Comparison of ENCODE assay signal across 8 mouse cellular contexts in genomic region chr6:51269617-51270016, GRCm38 (mm10).
A peak's percentile ranks its signal among the peaks of the same experiment; 100 is the strongest.
DNase-seq lines count a peak whose midpoint lies in the region; ATAC-seq and TF ChIP-seq lines count a peak whose summit lies in the region.

No protein-coding gene starts in this region.

- no peak overlapping the region for H3K27ac ChIP-seq in lung, embryonic 14.5 days (ENCODE audit: low read depth)
- H3K27ac ChIP-seq in embryonic facial prominence, embryonic 11.5 days (replicated peaks; ENCODE audit: low read depth, low read length), result no peak overlapping the region
- H3K27ac ChIP-seq in hindbrain, embryonic 16.5 days (ENCODE audit: low read depth, low read length), result no peak overlapping the region

- peak; percentile 46 for DNase-seq in lung, embryonic 14.5 days
- DNase-seq in lung, postnatal 4 days, result no peak
- peak; percentile 6 for DNase-seq in embryonic facial prominence, embryonic 11.5 days (ENCODE audit: low spot score)
- DNase-seq in left cerebral cortex, postnatal 25 days (ENCODE audit: low spot score in 2 of 2), result no peak

- intact Hi-C loops in left cerebral cortex, postnatal 25 days (cut with DNase I), result loop anchor here (5.0 kb wide), 1 partner anchor 93 kb away; no protein-coding TSS in a partner anchor

- TF ChIP-seq CTCF in lung, embryonic 14.5 days (IDR thresholded peaks at IDR 0.05; ENCODE audit: low read depth), result peak; percentile 25; the same call in 1 of the 2 replicates

- peak overlapping the region; percentile 84 for H3K4me2 ChIP-seq in lung, embryonic 14.5 days
- peak overlapping the region; percentile 94 for H3K4me2 ChIP-seq in embryonic facial prominence, embryonic 11.5 days (ENCODE audit: low read depth, low read length)
- H3K4me2 ChIP-seq in hindbrain, embryonic 16.5 days (ENCODE audit: low read length), result peak overlapping the region; percentile 91
- peak overlapping the region; percentile 71 for H3K4me2 ChIP-seq in myocyte (ENCODE audit: low read depth)

- H3K4me1 ChIP-seq in lung, embryonic 14.5 days (ENCODE audit: insufficient read depth), result 0 out of 2 replicates have a peak, but pooled peaks cover 7% of the 10 kb centered on the region
- H3K4me1 ChIP-seq in embryonic facial prominence, embryonic 11.5 days (ENCODE audit: control insufficient read depth, insufficient read depth, low read length), result no peaks in the 10 kb centered on the region
- peaks cover 12% of the 10 kb centered on the region; the same call in 1 of the 2 replicates for H3K4me1 ChIP-seq in hindbrain, embryonic 16.5 days (ENCODE audit: control insufficient read depth, insufficient read depth, low read depth, low read length)

- no peaks in the 10 kb centered on the region for H3K36me3 ChIP-seq in lung, embryonic 14.5 days (ENCODE audit: insufficient read depth)
- H3K36me3 ChIP-seq in embryonic facial prominence, embryonic 11.5 days (replicated peaks; ENCODE audit: control insufficient read depth, insufficient read depth, low read depth, low read length), result no peaks in the 10 kb centered on the region
- H3K36me3 ChIP-seq in hindbrain, embryonic 16.5 days (ENCODE audit: control insufficient read depth, insufficient read depth, low read length), result no peaks in the 10 kb centered on the region
- H3K36me3 ChIP-seq in myocyte (ENCODE audit: control insufficient read depth, insufficient read depth), result no peaks in the 10 kb centered on the region

- no peak overlapping the region for H3ac ChIP-seq in myocyte (ENCODE audit: control insufficient read depth, insufficient read length)

- H3K9ac ChIP-seq in lung, embryonic 14.5 days, result peak overlapping the region; percentile 84
- peak overlapping the region; percentile 77 for H3K9ac ChIP-seq in embryonic facial prominence, embryonic 11.5 days (replicated peaks; ENCODE audit: low read length)
- no peak overlapping the region for H3K9ac ChIP-seq in hindbrain, embryonic 16.5 days (ENCODE audit: low read depth, low read length)

- 14% methylated on average over 10 of the region's 10 CpGs for WGBS in lung, embryonic 14.5 days
- WGBS in embryonic facial prominence, embryonic 11.5 days, result 29% methylated on average over 10 of the region's 10 CpGs
- WGBS in hindbrain, embryonic 16.5 days, result 30% methylated on average over 10 of the region's 10 CpGs

- TF ChIP-seq POLR2A in myocyte (IDR thresholded peaks at IDR 0.05; ENCODE audit: insufficient read length, low read depth), result no peak

- H3K4me3 ChIP-seq in lung, embryonic 14.5 days (ENCODE audit: low read depth, low read length), result peak overlapping the region; percentile 85
- peak overlapping the region; percentile 53 for H3K4me3 ChIP-seq in embryonic facial prominence, embryonic 11.5 days (ENCODE audit: low read depth, low read length)
- peak overlapping the region; percentile 79 for H3K4me3 ChIP-seq in hindbrain, embryonic 16.5 days (ENCODE audit: low read length)
- H3K4me3 ChIP-seq in myocyte, result peak overlapping the region; percentile 24

- H3K27me3 ChIP-seq in lung, embryonic 14.5 days (ENCODE audit: insufficient read depth, low read length), result no peaks in the 10 kb centered on the region
- no peaks in the 10 kb centered on the region for H3K27me3 ChIP-seq in embryonic facial prominence, embryonic 11.5 days (ENCODE audit: control insufficient read depth, insufficient read depth, low read length)
- H3K27me3 ChIP-seq in hindbrain, embryonic 16.5 days (replicated peaks; ENCODE audit: control insufficient read depth, insufficient read depth, low read length), result no peaks in the 10 kb centered on the region; the same call in 1 of the 2 replicates
- peaks cover 4% of the 10 kb centered on the region for H3K27me3 ChIP-seq in myocyte (ENCODE audit: control insufficient read depth, insufficient read depth, insufficient read length)

- H3K9me3 ChIP-seq in lung, embryonic 14.5 days (ENCODE audit: low read depth, low read length), result no peaks in the 10 kb centered on the region
- H3K9me3 ChIP-seq in embryonic facial prominence, embryonic 11.5 days (replicated peaks; ENCODE audit: control insufficient read depth, low read length), result no peaks in the 10 kb centered on the region
- no peaks in the 10 kb centered on the region for H3K9me3 ChIP-seq in hindbrain, embryonic 16.5 days (ENCODE audit: control insufficient read depth, low read length)

- ATAC-seq in lung, embryonic 14.5 days (ENCODE audit: insufficient read depth), result no peak
- ATAC-seq in embryonic facial prominence, embryonic 11.5 days (replicated peaks; ENCODE audit: insufficient number of reproducible peaks, low FRiP score, low TSS enrichment, low read depth), result no peak
- ATAC-seq in hindbrain, embryonic 16.5 days, result no peak
- no peak for ATAC-seq in megakaryocyte-erythroid progenitor cell, adult 5-6 weeks (replicated peaks; ENCODE audit: low FRiP score, low TSS enrichment, poor library complexity, severe bottlenecking)
- no peak for ATAC-seq in granulocyte monocyte progenitor cell, adult 5-6 weeks (replicated peaks; ENCODE audit: poor library complexity, severe bottlenecking)

- H3K79me2 ChIP-seq in myocyte (ENCODE audit: control insufficient read depth, insufficient read depth), result no peaks in the 10 kb centered on the region

TF ChIP-seq in myocyte, 11 proteins besides CTCF, POLR2A, EP300 and RAD21:
- TF ChIP-seq USF1 (IDR thresholded peaks at IDR 0.05; ENCODE audit: low read depth) (no peak), SRF (IDR thresholded peaks at IDR 0.05; ENCODE audit: control insufficient read depth, insufficient read length, low read depth) (no peak), MAX (IDR thresholded peaks at IDR 0.05; ENCODE audit: low read depth) (no peak), POLR2AphosphoS2 (IDR thresholded peaks at IDR 0.05; ENCODE audit: insufficient read length, low read depth) (no peak), E2F4 (IDR thresholded peaks at IDR 0.05; ENCODE audit: insufficient read depth) (no peak), TCF12 (IDR thresholded peaks at IDR 0.05; ENCODE audit: insufficient read depth, poor library complexity, severe bottlenecking) (no peak), CEBPB (IDR thresholded peaks at IDR 0.05; ENCODE audit: insufficient read depth, poor library complexity, severe bottlenecking) (no peak), TCF3 (IDR thresholded peaks at IDR 0.05; ENCODE audit: insufficient read length, low read depth) (no peak), MYOD1 (IDR thresholded peaks at IDR 0.05; ENCODE audit: control insufficient read depth in 1 of 3, insufficient read length in 2 of 3, low read depth in 2 of 3) (no peak), REST (IDR thresholded peaks at IDR 0.05; ENCODE audit: insufficient read depth, insufficient read length) (no peak), MYOG (IDR thresholded peaks at IDR 0.05; ENCODE audit: control insufficient read depth in 1 of 3, insufficient read depth in 1 of 3, insufficient read length in 2 of 3, low read depth in 2 of 3) (no peak)

Comparison
In these comparisons a context has a peak if more than half of its experiments do, and no peak if none do; other contexts are left out.
1. DNase-seq: peak in lung, embryonic 14.5 days (single experiment) and embryonic facial prominence, embryonic 11.5 days (single experiment); none in lung, postnatal 4 days (0 of 2) and left cerebral cortex, postnatal 25 days (0 of 2).
2. H3K4me3 ChIP-seq: peak in every context shown above with its lines; median percentile 85 in lung, embryonic 14.5 days; 79 in hindbrain, embryonic 16.5 days; 53 in embryonic facial prominence, embryonic 11.5 days; 24 in myocyte.
3. Peak in every context shown above with its lines, with median percentiles within 50 percentile points of each other: H3K4me2 ChIP-seq.